Mouse (Mus musculus) MEL (cell line): ENCODE measurements at regions not wholly inside any gene's neighbourhood (a gene's known extent, or its start where the extent isn't known, plus 50 kb on each side); places are given as distances from the start of the nearest gene placed in this dataset.

Experiments
- CTCF ChIP-seq, 3 experiments: IDR thresholded peaks in 2 of 3; conservative IDR thresholded peaks in 1 of 3; 2 replicates each; pipeline ENCODE4 v1.5.1; 2011 to 2012; ENCODE audit warnings: low read length in 3 of 3, low read depth in 2 of 3, mild to moderate bottlenecking in 2 of 3, improper control_type of control experiment in 1 of 3, inconsistent platforms in 1 of 3, mixed read lengths in 1 of 3, moderate library complexity in 1 of 3; ENCODE audit not compliant: control insufficient read depth in 1 of 3, insufficient read depth in 1 of 3, poor library complexity in 1 of 3, severe bottlenecking in 1 of 3
- E2F4 ChIP-seq: IDR thresholded peaks from 2 replicates; pipeline ENCODE4 v1.6.1; 2011; ENCODE audit warnings: low read depth, low read length, improper control_type of control experiment, borderline replicate concordance
- EP300 ChIP-seq, 2 experiments: IDR thresholded peaks; 2 replicates each; pipeline ENCODE4 v1.6.1; 2011; ENCODE audit warnings: improper control_type of control experiment in 2 of 2, low read length in 2 of 2, low read depth in 1 of 2, mild to moderate bottlenecking in 1 of 2
- GATA1 ChIP-seq: IDR thresholded peaks from 2 replicates; pipeline ENCODE4 v1.6.1; 2011; ENCODE audit warnings: low read depth, low read length, improper control_type of control experiment
- HCFC1 ChIP-seq: IDR thresholded peaks from 2 replicates; pipeline ENCODE4 v1.6.1; 2012; ENCODE audit warnings: low read depth, mild to moderate bottlenecking, inconsistent platforms, low read length, improper control_type of control experiment, moderate library complexity
- POLR2A ChIP-seq, 2 experiments: IDR thresholded peaks; 2 replicates each; pipeline ENCODE4 v1.6.1; 2011 to 2012; ENCODE audit warnings: low read length in 2 of 2, mild to moderate bottlenecking in 2 of 2, control low read depth in 1 of 2, improper control_type of control experiment in 1 of 2, low read depth in 1 of 2, moderate library complexity in 1 of 2; ENCODE audit not compliant: control insufficient read depth in 1 of 2, insufficient read depth in 1 of 2, poor library complexity in 1 of 2
- POLR2AphosphoS2 ChIP-seq: IDR thresholded peaks from 2 replicates; pipeline ENCODE4 v1.6.1; 2011; ENCODE audit warnings: low read length, improper control_type of control experiment
- TBP ChIP-seq: IDR thresholded peaks from 2 replicates; pipeline ENCODE4 v1.8.0; 2011; ENCODE audit warnings: low read depth, low read length, improper control_type of control experiment

- TF ChIP-seq TBP (no peak), CTCF (IDR thresholded peaks at IDR 0.05 in 2 of 3, conservative IDR thresholded peaks at IDR 0.05 in 1 of 3; ENCODE audit: control insufficient read depth in 1 of 3, insufficient read depth in 1 of 3, low read depth in 2 of 3, low read length in 3 of 3, poor library complexity in 1 of 3, severe bottlenecking in 1 of 3) (no peak), E2F4 (no peak), HCFC1 (no peak), POLR2AphosphoS2 (no peak), GATA1 (no peak), POLR2A (IDR thresholded peaks at IDR 0.05; ENCODE audit: control insufficient read depth in 1 of 2, insufficient read depth in 1 of 2, low read depth in 1 of 2, low read length in 2 of 2, poor library complexity in 1 of 2) (no peak), EP300 (IDR thresholded peaks at IDR 0.05; ENCODE audit: low read depth in 1 of 2, low read length in 2 of 2) (no peak)
These were observed 310.6 kb downstream of the Mroh4 start for GRCm38 (mm10) chr15:74325543-74325942.
